Mouse (Mus musculus): ENCODE measurements at regions not wholly inside any gene's neighbourhood (a gene's known extent, or its start where the extent isn't known, plus 50 kb on each side); places are given as distances from the start of the nearest gene placed in this dataset.

DNA sequence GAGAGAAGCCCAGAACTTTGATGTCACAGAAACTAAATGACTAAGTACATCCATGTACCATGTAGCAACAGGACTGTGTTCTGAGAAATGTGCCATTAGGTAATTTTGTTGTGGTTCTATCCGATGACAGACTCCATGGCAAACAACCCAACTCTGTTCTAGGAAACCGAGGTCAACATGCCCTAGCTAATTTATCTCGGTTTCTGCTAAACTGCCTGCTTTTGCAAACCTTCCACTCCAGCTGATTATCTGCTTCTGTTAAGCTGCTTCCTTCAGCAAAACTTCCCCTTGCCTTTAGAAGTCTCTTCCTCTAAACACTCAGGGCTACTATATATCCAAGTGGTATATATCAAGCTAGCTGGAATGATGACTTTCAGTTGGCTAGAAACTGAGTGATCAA lies 178.8 kb upstream of the Fer start:
- H3K9ac ChIP-seq, result no peak overlapping the region
- ATAC-seq (ENCODE audit: insufficient read depth) (no peak), DNase-seq (no peak)
- H3K9me3 ChIP-seq (ENCODE audit: low read depth, low read length), result no peaks in the 10 kb centered on the region
- TF ChIP-seq CTCF (IDR thresholded peaks at IDR 0.05; ENCODE audit: low read depth), result no peak
- no peak overlapping the region for H3K4me2 ChIP-seq
- no peaks in the 10 kb centered on the region for H3K27me3 ChIP-seq (ENCODE audit: insufficient read depth, low read length)
- H3K27ac ChIP-seq (ENCODE audit: low read depth), result no peak overlapping the region
- no peaks in the 10 kb centered on the region for H3K4me1 ChIP-seq (ENCODE audit: insufficient read depth)
- 73% methylated on average over 3 of the region's 3 CpGs for WGBS
- no peak overlapping the region for H3K4me3 ChIP-seq (ENCODE audit: low read depth, low read length)
- H3K36me3 ChIP-seq (ENCODE audit: insufficient read depth), result no peaks in the 10 kb centered on the region

GRCm38 (mm10) chr17:63685956-63686355 lies 176.9 kb upstream of the Fer start:
- Histone ChIP-seq H3K4me1 (ENCODE audit: insufficient read depth) (no peaks in the 10 kb centered on the region), H3K27ac (ENCODE audit: low read depth) (no peak overlapping the region), H3K36me3 (ENCODE audit: insufficient read depth) (no peaks in the 10 kb centered on the region), H3K27me3 (ENCODE audit: insufficient read depth, low read length) (no peaks in the 10 kb centered on the region), H3K9me3 (ENCODE audit: low read depth, low read length) (no peaks in the 10 kb centered on the region), H3K4me3 (ENCODE audit: low read depth, low read length) (no peak overlapping the region), H3K9ac (no peak overlapping the region), H3K4me2 (no peak overlapping the region)
- ATAC-seq (ENCODE audit: insufficient read depth) (no peak), DNase-seq (no peak)
- TF ChIP-seq CTCF (IDR thresholded peaks at IDR 0.05; ENCODE audit: low read depth), result no peak
- whole genome bisulfite sequencing, result 63% methylated on average over 4 of the region's 4 CpGs

GRCm38 (mm10) chr17:63686361-63686760 lies 176.5 kb upstream of the Fer start:
- Histone ChIP-seq H3K9me3 (ENCODE audit: low read depth, low read length) (no peaks in the 10 kb centered on the region), H3K4me3 (ENCODE audit: low read depth, low read length) (no peak overlapping the region), H3K27ac (ENCODE audit: low read depth) (no peak overlapping the region), H3K36me3 (ENCODE audit: insufficient read depth) (no peaks in the 10 kb centered on the region), H3K4me2 (no peak overlapping the region), H3K4me1 (ENCODE audit: insufficient read depth) (peaks cover 1% of the 10 kb centered on the region; the same call in 1 of the 2 replicates), H3K9ac (no peak overlapping the region), H3K27me3 (ENCODE audit: insufficient read depth, low read length) (no peaks in the 10 kb centered on the region)
- ATAC-seq (ENCODE audit: insufficient read depth) (no peak), DNase-seq (no peak)
- no peak for TF ChIP-seq CTCF (IDR thresholded peaks at IDR 0.05; ENCODE audit: low read depth)
- 68% methylated on average over 4 of the region's 4 CpGs for WGBS

GRCm38 (mm10) chr17:63689291-63689690 lies 173.6 kb upstream of the Fer start:
- peak; percentile 3 for DNase-seq
- no peak for TF ChIP-seq CTCF (IDR thresholded peaks at IDR 0.05; ENCODE audit: low read depth)

GRCm38 (mm10) chr17:63690829-63691689 lies 171.8 kb upstream of the Fer start:
- Histone ChIP-seq H3K4me1 (ENCODE audit: insufficient read depth) (peaks cover 6% of the 10 kb centered on the region; the same call in 1 of the 2 replicates), H3K27me3 (ENCODE audit: insufficient read depth, low read length) (no peaks in the 10 kb centered on the region), H3K4me3 (ENCODE audit: low read depth, low read length) (no peak overlapping the region), H3K9ac (no peak overlapping the region), H3K4me2 (no peak overlapping the region), H3K27ac (ENCODE audit: low read depth) (no peak overlapping the region), H3K9me3 (ENCODE audit: low read depth, low read length) (no peaks in the 10 kb centered on the region), H3K36me3 (ENCODE audit: insufficient read depth) (no peaks in the 10 kb centered on the region)
- WGBS, result 52% methylated on average over 11 of the region's 11 CpGs
- no peak for DNase-seq
- peak; percentile 28; the same call in 1 of the 2 replicates for ATAC-seq (ENCODE audit: insufficient read depth)
- TF ChIP-seq CTCF (IDR thresholded peaks at IDR 0.05; ENCODE audit: low read depth), result no peak

More at GRCm38 (mm10) chr17:63689291-63689690, 173.6 kb upstream of the Fer start:
- Histone ChIP-seq H3K27ac (ENCODE audit: low read depth) (no peak overlapping the region), H3K27me3 (ENCODE audit: insufficient read depth, low read length) (no peaks in the 10 kb centered on the region), H3K4me2 (no peak overlapping the region), H3K4me1 (ENCODE audit: insufficient read depth) (peaks cover 6% of the 10 kb centered on the region; the same call in 1 of the 2 replicates), H3K9ac (no peak overlapping the region), H3K9me3 (ENCODE audit: low read depth, low read length) (no peaks in the 10 kb centered on the region), H3K36me3 (ENCODE audit: insufficient read depth) (no peaks in the 10 kb centered on the region), H3K4me3 (ENCODE audit: low read depth, low read length) (no peak overlapping the region)
- 79% methylated on average over 8 of the region's 8 CpGs for WGBS
- no peak for ATAC-seq (ENCODE audit: insufficient read depth)

DNA sequence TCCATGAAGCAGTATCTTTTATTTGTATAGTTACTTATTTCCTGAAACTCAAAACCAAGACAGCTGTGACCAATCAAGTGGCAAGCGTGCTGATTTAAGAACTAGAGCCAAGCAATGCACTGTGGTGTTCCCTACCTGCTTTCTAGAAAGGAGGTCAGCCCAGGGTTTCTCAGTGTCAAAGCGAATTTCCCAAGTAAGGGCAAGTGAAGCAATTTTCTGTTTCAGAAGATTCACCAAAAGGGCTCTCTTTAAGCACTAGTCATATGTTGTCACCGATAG lies 171.2 kb upstream of the Fer start:
- Histone ChIP-seq H3K9me3 (ENCODE audit: low read depth, low read length) (no peaks in the 10 kb centered on the region), H3K36me3 (ENCODE audit: insufficient read depth) (no peaks in the 10 kb centered on the region), H3K27me3 (ENCODE audit: insufficient read depth, low read length) (no peaks in the 10 kb centered on the region), H3K27ac (ENCODE audit: low read depth) (no peak overlapping the region), H3K9ac (no peak overlapping the region), H3K4me2 (no peak overlapping the region), H3K4me3 (ENCODE audit: low read depth, low read length) (no peak overlapping the region), H3K4me1 (ENCODE audit: insufficient read depth) (peaks cover 6% of the 10 kb centered on the region; the same call in 1 of the 2 replicates)
- TF ChIP-seq CTCF (IDR thresholded peaks at IDR 0.05; ENCODE audit: low read depth), result no peak
- ATAC-seq (ENCODE audit: insufficient read depth) (peak; percentile 56; the same call in 1 of the 2 replicates), DNase-seq (peak; percentile 34)
- WGBS, result 43% methylated on average over 3 of the region's 3 CpGs

- Histone ChIP-seq H3K4me2 (no peak overlapping the region), H3K27me3 (ENCODE audit: insufficient read depth, low read length) (no peaks in the 10 kb centered on the region), H3K27ac (ENCODE audit: low read depth) (no peak overlapping the region), H3K36me3 (ENCODE audit: insufficient read depth) (no peaks in the 10 kb centered on the region), H3K4me1 (ENCODE audit: insufficient read depth) (peaks cover 6% of the 10 kb centered on the region; the same call in 1 of the 2 replicates), H3K9ac (no peak overlapping the region), H3K4me3 (ENCODE audit: low read depth, low read length) (no peak overlapping the region), H3K9me3 (ENCODE audit: low read depth, low read length) (no peaks in the 10 kb centered on the region)
- DNase-seq (no peak), ATAC-seq (ENCODE audit: insufficient read depth) (no peak)
- TF ChIP-seq CTCF (IDR thresholded peaks at IDR 0.05; ENCODE audit: low read depth), result no peak
- 72% methylated on average over 1 of the region's 1 CpGs for WGBS
Measured at GRCm38 (mm10) chr17:63693274-63693673, 169.6 kb upstream of the Fer start.
